Mouse (Mus musculus) v-Abl transformed pro-B cells (cell line): ENCODE measurements around the gene Slc22a21.

ENCODE experiments used
- in situ Hi-C, 2 experiments: fragments of 400-800 bp; cut with MboI; formaldehyde crosslinking; loops; one replicate each; pipeline ENCODE4 v1.15.1; 2025; ENCODE audit not compliant: unreplicated experiment in 2 of 2

Slc22a21 gene

DNA sequence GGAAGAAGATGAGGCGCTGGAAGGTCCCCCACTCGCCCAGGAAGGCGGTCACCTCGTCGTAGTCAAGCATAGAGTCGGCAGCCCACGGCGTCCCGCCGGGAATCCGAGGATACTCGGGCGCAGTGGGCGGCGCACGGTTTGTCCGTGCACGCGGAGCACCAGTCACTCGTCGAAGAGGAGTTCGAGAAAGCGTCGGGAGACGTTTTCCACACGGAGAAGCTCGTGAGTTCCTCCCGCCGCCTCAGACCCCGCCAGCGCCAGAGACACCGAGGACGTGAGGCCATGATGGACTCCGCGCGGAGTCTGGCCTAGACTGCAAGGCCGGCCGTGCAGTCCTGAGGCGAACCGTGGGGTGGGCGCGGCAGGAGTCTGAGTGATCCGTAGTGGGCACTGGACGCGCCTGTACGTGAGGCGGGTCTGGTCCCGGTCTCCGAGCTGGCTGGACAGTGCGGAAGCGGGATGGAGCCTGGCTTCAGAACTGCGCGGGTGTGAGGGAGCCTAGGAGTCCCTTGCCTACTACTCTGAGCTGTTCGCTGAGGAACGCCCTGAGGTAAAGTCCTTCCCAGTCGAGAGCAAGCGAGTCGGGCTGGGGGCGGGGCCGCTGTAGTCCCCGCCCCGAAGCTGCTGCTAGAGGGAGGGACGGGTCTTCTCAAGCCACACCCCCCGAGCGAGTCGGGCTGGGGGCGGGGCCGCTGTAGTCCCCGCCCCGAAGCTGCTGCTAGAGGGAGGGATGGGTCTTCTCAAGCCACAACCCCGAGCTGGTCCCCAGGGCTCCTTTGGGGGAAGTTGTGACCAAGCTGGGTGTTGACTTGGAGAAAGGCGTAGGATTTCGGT lies at the start of gene Slc22a21:
Slc22a21 (minus strand) TSS at position 545 of the 834 bp plus-strand sequence.
- in situ Hi-C loops = no loop called here

DNA sequence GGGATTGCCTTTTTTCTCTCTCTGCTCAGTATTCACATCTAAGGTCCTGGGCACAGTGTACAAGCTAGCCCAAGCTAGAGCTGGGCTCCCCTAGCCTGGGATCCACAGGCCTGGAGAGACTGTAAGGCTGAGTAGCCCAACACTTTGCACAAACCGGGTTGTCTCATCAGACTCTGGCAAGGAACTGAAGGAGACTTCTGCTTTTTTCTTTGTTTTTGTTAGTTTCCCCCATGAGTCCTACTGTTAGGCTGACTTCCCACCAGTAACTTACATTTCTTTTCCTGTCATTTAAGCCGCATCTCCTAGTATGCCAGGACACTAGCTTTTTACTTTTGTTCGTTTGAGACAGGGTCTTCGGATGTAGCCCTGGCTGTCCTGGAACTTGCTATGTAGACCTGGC lies 48.9 kb upstream of the Slc22a21 start:
- in situ Hi-C loops = no loop called here

DNA sequence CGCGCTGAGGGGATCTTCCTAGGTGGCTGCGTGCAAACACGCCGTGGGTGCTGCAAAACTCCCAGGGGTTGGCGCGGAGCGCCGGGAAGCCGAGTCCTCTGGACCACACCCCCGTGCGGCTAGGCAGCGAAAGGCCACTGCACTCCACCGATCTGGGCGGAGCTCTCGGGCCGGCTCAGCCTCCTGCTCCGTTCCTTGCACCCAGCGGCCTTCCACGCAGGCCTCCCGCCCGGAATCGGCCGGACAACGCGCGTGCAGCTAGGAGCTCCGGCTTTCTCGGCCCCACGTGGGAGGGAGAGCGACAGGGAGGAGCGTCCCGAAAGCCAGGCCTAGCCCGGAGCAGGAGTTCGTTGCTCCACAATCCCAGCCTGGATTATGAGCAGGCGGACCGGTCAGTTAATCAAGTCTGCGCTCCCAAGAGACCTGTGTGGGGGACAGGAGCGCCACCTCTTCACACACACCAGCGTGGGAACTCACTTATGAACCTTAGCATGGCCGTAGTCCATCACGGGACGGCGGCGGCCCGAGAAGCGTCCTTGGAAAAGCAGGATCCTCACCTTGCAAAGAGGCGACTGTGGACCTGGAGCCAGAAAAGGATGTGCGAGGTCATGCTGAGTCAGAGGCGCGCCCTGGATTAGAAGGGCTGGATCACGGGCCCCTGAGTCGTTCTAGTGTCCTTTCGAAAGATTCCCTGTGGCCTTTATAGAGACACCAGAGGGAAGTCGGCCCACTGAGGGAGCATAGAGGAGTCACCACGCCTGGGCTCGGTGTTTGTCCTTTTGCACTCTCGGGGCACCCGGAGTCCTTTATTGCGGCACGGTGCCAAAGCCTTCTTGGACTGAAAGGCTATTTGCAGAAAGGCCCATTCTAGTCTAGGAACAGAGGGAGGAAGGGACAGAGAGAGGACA lies 48.2 kb upstream of the Slc22a21 start, which contains the start of gene Slc22a4:
Slc22a4 (minus strand) TSS at position 47 of the 908 bp plus-strand sequence.
- in situ Hi-C loops = no loop called here

DNA sequence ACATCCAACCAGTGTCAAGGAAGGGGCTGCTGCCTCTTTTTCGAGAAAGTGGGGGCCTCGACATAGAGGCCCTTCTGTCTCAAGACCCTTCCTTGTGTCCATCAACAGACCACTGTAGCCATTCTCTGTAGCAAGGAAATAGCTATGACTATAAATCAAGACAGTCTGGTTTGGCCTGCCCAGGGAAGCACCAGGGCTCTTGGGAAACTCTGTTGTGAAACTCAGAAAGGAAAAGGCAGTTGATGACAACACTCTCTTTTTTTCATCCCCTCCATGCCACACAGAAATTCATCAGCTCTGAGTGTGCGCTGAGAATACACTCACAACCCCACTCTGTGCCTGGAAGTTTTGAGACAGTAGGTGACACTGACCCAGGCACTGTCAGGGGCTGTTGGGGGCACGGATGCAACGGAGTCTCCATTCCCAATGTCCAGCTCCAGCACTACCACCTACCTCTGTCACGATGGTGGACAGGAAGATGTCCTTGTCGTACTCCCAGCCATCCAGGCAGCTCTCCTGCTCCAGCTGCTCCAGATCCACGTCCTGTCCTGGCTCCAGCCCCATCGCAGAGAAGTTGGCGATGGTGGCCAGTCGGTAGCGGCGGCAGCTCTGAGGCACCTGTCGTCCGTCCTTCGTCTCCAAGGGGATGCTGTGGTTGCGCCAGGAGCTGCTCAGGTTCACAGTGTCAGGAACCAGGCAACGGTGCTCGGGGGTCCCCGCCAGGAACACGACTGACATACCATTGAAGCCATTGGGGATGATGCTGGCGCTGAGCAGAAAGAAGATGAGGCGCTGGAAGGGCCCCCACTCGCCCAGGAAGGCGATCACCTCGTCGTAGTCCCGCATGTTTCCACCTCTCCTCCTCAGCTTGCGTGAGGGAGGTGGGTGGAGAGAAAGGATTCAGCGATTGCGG lies 47.3 kb upstream of the Slc22a21 start:
- in situ Hi-C loops = no loop called here

DNA sequence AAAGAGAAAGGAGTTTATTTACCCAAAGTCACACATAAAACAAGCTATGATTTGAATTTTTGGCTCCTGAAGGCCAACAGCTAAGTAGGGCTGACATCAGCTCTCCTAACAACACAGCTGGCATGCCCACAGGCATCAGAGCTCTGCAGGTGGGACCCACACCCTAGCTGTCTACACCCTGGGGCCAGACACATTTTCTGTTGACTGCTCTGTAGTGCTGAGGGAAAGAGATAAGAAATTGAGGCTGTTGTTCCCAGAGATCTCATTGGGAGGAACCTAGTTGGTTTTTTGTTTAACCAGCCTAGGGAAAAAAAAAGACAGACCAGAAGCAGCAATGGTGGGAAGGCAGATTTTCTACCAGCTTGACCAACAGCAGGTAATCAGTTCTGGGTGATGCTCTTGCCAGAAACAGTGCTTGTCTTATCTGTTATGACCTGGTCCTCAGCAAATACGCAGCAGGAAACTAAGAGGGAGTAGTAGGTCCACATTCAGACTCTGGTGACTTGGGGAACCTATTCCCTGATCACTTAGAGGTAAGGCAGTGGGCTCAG lies 46.4 kb upstream of the Slc22a21 start:
- in situ Hi-C loops = no loop called here

DNA sequence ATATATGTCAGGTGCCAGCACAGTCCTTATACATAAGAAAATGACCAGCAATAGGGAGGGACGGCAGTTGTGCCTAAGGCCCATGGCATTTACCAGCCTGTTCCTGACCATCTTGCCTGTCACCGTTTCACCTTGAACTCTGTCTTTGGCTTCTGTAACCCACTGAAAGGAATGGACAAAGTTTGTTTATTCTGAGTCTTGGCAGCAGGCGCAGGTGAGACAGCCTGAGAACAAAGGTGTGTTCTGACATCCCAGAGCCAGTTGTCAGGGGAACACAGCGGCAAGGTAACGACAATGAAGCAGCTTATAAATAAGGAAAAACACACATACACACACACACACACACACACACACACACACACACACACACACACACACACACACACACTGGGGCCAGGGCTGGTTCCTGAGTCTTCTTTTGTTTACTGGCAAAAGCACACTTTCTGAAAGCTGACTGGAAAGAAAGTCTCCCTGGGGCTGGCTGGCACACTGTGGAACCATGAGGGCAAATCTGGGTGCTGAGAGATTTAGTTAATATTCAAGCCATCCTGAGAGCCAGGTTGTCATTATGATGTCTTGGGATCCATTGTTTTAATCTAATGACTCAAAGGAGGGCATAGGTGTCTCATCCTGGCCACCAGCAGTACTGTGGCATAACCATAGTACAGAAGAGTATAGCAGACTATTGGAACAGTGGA lies 41.4 kb upstream of the Slc22a21 start:
- in situ Hi-C loops = no loop called here

DNA sequence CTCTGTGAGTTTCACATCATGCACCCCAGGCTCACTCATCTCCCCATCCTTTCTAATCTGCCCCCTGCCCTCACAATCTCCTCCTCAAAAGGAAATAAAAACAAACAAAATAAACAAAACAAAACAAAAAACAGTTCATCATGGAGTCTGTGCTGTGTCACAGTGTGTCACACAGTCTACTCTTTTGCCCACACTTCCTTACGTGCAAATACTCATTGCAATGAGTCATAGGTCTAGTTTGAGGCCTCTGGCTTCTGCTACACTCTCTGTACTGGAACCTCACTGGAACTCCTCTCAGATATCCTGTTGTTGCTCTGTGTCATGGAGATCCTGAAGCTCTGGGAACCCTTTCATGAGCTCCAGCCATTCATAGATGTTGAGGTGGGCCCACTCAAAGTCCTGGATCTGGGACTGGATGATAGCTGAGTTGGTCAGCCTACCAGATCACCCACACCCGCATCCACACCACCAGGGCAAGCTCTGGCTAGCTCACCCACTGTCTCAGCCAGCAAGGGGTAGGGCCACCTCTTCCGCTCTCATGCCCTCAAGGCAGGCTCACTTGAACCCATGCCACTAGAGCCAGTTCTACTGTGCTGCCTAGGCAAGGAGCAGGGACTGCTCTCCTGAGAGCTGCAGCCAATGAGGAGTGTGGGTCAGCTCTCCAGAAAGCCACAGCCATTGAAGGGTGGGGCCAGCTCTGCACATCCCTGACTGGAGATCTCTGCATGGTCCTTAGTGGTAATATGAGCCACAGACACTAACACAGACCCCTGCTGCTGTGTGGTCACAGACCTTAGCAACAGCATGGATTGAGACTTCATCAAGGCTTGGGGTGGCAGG lies 39.0 kb upstream of the Slc22a21 start:
- in situ Hi-C loops = no loop called here

DNA sequence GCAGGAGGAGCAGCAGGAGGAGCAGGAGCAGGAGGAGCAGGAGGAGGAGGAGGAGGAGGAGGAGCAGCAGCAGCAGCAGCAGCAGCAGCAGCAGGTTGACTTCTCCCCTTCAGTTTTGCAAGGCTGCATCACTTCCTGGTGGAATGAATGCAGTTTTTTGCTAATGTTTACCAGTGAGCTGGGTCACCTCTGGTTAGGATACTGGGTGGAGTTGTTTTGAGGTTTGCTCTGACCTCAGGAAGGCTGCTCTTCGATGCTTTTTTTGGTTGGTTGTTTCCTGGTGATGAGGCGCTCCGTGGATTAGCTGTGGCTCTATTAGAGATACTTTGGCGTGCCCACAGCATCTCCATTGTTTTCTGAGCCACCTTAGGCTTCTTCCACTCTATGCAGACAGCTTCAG lies 37.5 kb upstream of the Slc22a21 start:
- in situ Hi-C loops = no loop called here

DNA sequence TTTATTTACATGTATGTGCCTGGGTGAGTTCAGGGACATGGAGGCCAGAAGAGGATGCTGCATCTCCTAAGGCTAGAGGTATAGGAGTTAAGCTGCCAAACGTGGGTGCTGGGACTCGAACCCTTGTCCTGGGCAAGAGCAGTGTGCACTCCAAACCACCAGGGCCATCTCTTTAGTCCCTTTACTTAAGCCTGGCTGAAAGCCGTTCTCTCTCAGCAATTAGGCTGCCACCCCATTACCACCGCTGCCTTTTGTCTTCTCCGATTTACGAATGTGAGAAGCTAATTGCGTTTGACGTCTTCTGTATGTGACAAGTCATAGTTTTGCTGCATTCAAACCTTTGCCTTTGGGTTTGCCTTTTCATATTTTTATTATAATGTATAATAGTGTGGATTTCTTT lies 35.9 kb upstream of the Slc22a21 start:
- in situ Hi-C loops = no loop called here

DNA sequence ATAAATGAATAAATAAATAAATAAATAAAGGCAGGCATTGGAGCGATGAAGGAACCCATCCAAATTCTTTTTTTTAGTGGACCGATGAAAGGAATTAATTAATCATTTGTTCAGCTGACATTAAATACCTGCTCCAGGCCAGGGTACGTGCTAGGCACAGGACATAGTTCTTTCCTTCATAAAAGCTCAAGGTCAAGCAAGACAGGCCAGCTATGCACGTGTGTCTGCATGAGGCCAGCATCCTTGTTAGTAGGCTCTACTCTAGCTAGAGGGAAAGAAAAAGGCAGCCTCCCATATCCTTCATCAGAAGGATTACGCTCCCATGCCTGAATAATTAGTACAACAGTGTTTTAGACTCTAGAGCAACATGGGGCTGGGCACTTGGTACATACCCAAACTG lies 32.8 kb upstream of the Slc22a21 start:
- in situ Hi-C loops = no loop called here

DNA sequence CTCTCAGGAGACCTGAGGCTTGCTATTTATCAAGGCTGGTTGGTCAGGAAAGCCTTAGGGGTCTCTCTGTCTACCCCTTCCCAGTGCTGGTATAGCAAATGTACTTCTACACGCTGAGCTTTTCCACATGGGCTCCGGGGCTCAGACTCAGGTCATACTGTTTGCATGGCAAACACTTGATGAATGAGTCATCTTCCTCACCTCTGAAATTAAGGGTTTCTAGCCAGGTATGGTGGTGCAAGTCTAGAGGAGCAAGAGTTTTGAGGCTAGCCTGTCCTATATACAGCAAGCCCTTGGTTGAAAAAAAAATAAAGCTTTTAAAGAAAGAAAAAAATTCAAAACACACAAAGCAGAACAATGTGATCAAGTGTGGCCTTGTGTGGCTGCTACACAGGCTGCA lies 31.1 kb upstream of the Slc22a21 start:
- in situ Hi-C loops = no loop called here

DNA sequence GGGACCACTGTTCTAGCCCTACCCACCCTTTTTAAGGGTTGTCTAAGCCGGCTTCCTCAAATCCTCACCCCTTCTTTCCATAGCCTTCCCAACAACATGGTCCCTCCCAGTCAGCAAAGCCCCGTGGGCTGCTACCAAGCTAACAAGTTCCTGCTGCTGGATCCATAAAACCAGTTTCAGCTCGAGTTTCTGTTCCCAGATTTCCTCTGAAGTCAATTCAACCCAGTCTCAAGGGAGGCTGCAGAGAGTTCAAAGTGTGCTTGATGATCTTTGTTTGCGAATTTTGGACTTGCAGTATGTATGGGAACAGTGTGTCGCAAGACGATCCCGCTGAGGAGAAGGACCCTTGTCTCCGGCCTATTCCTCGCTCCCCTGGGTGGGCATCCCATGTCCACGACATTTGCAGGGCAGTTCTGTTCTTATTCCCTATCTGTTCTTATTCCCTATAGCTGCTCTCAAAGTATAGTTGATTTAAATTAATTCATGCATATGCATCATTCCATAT lies 28.3 kb upstream of the Slc22a21 start:
- in situ Hi-C loops = loop anchor here in 1 of 2 experiments (10.0 kb wide), 2 partner anchors 346 to 976 kb away; no protein-coding TSS in a partner anchor

DNA sequence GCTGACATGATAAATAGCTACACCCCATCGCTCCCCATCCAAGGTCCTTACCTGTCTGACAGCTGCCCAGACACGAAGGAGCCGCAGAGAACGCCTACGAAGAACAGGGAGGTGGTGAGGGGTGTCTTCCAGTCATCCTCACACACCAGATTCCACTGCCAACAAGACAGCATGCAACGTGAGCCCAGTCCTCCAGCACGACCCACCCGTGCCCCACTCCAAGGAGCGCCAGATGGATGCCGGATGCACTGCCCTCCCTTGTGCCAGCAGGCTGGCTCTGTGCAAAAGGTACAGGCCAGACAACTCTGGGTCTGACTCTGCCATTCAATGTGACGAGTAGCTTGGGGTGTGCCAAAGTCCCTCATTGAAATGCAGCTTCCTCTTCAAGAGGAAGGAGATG lies 27.6 kb upstream of the Slc22a21 start:
- in situ Hi-C loops = loop anchor here in 1 of 2 experiments (10.0 kb wide), 2 partner anchors 347 to 977 kb away; no protein-coding TSS in a partner anchor

DNA sequence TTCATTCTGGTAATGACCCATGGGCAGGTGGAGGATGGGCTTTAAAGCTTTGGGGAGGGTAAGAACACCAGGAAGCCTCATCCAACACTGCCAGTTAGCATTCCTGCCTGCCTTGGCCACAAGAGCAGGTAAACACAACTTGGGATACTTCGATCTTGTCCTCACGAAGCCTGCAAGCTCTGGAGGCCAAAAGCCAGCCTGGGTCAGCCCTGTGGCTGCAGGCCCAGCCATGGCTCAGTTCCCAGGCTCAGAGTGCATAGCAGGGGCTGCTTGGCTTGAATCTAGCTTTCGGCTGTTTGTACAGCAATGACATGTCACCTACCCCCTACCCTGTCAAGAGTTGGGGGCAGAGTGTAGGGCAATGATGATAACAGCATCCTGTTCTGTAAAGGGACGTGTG lies 26.8 kb upstream of the Slc22a21 start:
- in situ Hi-C loops = loop anchor here in 1 of 2 experiments (10.0 kb wide), 2 partner anchors 348 to 978 kb away; no protein-coding TSS in a partner anchor

DNA sequence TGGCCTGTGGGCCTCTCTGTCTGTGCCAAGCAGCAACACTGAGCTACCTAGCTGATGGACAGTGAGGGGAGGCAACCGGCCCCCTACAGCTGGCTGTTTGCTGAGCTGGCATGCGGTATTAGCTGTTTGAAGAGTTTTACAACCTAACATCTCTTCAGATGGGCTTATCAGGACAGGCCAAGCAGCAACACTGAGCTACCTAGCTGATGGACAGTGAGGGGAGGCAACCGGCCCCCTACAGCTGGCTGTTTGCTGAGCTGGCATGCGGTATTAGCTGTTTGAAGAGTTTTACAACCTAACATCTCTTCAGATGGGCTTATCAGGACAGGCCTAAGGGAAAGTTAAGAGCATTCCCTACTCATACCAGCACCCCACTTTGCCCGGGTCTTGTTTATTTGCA lies 26.2 kb upstream of the Slc22a21 start:
- in situ Hi-C loops = loop anchor here in 1 of 2 experiments (10.0 kb wide), 2 partner anchors 348 to 978 kb away; no protein-coding TSS in a partner anchor

DNA sequence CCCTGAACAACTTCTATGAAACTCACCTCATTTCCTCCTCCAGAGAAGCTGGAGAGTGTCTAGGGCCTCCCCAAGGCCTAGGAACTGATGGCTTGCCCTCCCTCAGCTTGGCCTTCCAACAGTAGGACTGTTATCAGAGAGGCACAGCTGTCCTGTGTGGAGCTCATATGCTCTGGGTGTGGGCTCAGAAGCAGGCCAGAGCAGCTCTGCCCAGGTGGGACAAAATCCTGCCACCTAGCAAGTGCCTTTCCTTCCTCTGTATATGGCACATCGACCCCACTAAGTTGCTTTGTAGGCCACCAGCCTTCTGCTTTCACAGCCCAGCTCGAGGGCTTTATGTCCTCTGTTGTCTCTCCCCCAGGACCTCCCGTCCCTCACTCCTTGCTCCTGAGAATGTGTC lies 24.6 kb upstream of the Slc22a21 start:
- in situ Hi-C loops = loop anchor here in 1 of 2 experiments (5.0 to 10.0 kb wide), 3 partner anchors 253 to 980 kb away; no protein-coding TSS in a partner anchor

DNA sequence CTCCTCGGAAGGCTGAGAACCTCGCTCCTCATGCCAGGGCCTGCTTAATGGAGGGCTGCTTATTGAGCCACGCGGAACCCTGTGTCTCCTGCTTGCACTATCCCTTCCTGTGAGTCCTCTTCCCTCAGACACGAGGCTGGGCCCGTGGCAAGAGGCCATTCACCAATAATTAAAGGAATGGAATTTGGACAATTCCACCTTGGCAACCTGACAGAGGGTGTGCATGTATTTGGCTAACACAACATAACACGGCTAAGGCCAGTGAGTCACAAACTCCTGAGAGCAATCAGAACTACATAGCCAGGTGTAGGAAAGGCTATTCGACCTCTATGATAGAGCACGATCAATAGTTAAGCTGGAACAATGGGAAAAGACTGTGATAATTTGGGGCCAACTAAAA lies 24.1 kb upstream of the Slc22a21 start:
- in situ Hi-C loops = loop anchor here in 1 of 2 experiments (5.0 to 10.0 kb wide), 3 partner anchors 253 to 981 kb away; no protein-coding TSS in a partner anchor
